Mouse (Mus musculus) heart, adult 18-20 months (tissue): ENCODE measurements at regions not wholly inside any gene's neighbourhood (a gene's known extent, or its start where the extent isn't known, plus 50 kb on each side); places are given as distances from the start of the nearest gene placed in this dataset.
A peak's percentile ranks its signal among the peaks of the same experiment; 100 is the strongest.

Source experiments
- DNase-seq, 2 experiments: peaks; one replicate each; pipeline ENCODE4 v3.0.0; 2021 to 2022; ENCODE audit warnings: mixed read lengths in 1 of 2

DNA sequence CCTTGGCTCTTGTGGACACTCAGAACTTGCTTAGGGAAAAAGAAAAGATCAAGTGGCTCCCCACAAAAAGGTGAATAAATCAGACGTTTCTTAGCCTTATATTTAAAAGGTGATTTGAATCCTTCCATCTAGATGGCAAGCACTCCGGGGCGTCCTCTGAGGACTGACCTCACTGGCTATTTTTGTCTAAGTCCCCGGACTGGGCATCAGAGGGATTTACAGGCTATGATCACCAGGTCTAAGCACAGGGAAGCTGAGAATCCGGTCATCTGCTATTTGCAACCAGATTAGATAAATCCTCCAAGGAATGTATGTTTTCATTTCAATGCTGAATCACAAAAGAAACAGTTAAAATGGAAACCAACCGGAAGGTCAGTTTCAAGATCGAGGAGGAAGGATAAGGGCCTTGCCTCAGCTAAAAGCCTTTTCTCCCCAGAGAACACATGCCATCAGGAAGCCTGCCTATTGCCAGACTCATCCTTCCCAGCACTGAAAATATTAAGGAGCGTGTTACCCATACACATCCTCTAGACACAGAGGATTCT, 342.1 kb downstream of the Lpin1 start:
- peak; percentile 6 to 18 for DNase-seq

DNA sequence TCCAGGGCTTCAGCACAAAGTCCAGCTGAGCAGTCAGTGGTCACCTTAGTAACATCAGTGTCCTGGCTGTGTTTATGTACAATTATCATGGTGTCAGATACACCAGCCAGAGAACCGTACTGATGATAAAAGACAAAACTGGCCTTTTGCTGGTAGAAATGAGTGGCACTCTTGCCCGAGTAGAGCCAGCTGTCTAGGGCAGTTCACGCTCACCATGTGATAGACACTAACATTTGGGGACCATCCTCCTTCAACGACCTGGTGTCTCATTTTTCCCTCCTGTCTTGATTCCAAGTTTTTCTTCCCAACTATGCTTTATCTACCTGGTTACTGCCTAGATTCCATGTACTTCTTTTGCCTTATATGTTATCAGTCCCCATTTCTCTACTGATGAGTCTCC, 349.3 kb downstream of the Lpin1 start:
- DNase-seq: no peak

DNA sequence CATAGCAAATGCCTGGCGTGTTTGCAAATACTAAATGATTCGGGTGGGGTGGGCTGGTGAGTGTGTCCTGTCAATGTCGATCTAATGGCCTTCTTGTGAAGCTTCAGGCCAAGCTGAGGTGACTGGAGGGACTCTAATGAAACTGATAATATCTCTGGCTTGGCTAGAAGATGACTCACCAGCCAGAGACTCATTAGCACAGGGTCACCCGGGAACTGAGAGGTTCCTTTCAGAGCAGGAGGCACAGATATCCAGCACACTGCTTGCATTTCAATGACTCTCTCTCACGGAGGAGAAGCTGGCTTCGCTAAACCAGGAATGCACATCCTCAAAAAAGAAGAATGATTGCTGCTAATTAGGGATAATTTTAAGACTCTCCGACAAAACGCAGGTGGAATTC, 349.8 kb downstream of the Lpin1 start:
- DNase-seq: no peak

DNA sequence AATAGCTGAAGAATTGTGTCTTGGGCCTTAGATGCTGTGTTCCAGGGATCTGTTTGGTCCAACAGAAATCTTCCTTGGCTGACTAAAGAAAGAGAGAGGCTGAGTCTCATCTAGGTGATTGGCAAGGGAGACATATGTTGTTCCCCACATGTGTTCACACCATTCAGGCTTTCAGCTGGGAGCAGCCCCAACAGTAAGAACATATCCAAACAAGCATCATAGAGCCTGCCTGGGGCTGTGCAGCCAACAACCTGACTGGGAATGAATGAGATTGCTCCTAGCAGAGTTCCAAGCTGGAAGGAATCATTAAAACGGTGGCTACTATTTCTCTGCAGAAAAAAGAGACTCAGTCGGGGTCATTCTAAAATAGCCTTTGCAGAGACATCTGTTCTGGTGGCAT, 350.3 kb downstream of the Lpin1 start:
- DNase-seq: no peak

DNA sequence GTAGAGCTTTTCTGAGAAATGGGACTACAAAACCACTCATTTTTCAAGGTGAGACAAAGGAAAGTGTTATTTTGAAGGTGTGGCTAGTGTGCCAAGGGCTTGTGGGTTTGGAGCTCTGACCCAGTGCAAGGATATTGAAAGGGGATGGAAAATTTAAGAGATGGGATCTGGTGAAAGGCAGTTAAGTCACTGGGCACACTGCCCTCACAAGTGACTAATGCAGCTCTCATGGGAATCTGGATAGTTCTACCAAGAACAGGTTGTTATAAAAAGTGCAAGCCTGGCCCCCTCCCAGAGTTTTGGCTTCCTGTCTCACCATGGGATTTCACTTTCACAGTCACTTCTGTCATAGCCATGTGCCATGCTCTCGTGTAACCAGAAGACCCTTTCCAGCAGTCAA, 360.1 kb downstream of the Lpin1 start:
- no peak for DNase-seq

DNA sequence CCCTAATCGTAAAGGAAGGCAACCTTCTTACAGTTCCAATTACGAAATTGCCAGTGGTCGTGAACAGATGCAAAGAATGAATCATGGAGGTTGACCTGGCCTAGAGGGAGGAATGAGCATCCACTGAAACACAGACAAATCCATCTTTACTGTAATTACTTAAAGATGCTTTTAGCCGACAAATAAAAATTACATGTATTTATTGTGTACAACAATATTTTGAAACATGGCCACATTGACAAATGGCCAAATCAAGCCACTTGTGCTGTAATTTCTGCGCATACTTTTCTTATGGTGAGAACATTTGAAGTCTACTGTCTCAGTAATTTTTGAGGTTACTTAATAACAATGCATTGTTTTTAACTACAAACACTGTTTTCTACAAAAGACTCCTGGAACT, 360.7 kb downstream of the Lpin1 start:
- DNase-seq: no peak

DNA sequence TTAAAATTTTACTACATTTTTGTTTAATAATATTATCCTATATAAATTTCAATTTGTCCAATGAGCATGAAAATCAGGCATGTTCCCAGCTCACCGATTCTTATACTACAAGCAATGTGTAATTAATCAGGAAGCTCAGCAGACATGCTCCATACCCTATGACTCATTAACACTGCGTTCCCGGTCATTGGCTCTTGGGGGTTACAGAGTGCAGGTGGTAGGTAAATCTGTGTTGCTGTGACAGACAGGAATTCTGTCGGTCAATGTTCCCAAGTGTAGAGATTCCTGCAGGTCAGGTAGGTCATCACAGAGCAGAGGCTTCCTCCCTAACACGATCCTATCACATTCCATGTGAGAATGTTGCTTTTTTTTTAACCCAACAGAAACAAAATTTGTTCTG, 371.0 kb downstream of the Lpin1 start:
- DNase-seq: no peak

DNA sequence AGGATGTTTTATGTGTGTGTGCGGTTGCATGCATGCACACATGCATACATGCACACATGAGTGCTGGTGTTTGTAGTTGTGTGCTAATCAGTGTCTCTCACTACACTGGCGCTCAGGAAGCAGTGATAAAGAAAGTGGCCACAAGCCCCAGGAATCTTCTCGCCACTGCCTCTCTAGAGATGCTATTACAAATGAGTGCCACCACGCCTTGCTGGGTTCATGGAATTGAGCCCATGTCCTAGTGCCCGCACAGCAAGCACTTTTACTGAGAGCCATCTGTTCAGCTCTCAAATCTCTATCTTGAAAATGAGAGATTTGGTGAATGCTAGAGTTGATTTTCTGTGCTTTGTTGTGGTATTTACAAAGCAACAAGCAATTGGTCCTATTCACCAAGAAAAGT, 373.3 kb downstream of the Lpin1 start:
- DNase-seq: no peak

DNA sequence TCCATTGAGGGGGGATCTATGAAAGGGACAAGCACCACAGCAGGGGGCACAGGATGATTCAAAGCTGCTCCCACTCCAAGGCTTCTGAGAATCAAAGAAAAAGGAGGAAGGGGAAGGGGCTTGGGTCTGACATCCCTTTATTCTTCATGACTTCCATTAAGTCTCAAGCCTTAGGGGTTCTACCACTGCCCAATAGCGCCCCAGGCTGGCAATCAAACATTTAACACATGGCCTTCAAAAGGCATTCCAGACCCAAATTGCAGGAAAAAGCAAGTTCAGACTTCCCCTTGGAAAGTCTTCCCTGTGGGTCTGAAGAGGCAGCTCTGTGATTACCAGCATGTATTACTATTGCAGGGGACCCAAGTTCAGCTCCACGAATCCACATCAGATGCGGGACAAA, 377.2 kb downstream of the Lpin1 start:
- DNase-seq: no peak

DNA sequence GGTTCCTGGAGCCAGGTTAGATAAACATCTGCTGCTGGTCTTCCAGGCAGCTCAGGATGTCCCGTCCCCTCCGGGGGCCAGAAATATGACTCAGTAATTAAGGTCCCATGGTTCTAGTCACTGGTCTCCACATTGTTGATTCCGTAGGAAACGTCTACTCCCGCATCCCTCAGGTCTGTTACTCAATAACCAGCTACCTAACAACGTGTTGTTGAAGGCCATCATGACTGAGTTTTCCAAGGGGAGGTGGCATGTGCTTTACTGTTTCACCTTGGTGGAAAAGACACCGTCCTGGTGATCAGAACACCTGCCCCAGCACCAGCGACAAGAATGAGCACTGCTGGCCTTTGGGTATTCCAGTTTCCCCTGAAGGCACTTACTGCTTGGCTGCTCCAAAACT, 377.9 kb downstream of the Lpin1 start:
- DNase-seq: no peak

DNA sequence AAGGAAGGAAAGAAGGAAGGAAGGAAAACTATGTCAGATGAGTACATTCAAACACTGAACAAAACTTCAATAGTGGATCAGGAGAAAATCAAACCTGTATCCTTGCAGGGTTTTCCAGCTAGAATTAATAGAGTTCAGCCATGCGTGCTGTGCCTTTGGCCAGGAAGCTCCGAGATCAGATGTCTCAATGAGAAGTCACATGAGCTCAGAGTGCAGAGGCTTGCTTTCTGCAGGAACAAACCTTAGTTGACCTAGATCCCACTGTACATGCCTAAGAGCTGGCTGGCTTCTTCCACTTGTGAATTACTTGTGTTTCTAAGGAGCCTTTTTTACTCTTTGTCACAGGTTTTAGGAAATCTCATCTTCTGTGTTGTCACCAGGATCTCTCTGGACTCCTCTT, 378.7 kb downstream of the Lpin1 start:
- no peak for DNase-seq

DNA sequence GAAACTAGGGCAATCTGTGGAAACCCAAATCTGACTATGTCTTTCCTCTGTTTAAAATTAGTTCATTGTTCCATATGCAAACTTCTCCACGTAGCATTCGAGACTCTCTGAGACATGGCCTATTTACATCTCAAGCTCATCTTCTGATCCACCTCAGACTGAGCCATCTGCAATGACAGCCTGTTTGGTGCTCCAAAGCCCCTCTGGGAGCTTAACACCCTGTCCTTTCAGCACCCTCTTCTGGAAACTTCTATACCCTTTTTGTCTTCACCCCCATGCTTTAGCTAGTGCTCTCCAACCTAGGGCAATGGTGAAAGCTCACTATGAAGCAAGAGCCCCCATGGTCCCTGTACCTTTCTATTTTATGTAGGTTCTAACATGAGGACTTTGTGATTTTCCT, 379.7 kb downstream of the Lpin1 start:
- DNase-seq: peak in 1 of 2 experiments; percentile 17

DNA sequence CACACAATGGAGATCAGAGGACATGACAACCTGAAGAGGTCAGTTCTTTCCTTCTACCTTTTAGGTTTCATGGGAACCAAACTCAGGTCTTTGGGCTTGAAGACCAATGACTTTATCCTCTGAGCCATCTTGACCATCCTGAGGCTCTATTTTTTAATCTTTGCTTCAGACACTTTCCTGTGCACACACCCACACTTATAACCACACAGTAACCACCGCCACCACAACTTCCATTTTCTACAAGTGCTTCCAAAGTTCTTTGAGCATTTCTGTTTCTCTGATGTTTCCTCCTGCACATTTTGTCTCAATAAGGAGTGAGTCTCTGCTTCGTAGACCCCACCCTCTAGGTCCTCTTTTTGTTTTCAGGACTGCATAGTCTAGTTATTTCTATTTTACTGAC, 385.3 kb downstream of the Lpin1 start:
- DNase-seq: no peak

DNA sequence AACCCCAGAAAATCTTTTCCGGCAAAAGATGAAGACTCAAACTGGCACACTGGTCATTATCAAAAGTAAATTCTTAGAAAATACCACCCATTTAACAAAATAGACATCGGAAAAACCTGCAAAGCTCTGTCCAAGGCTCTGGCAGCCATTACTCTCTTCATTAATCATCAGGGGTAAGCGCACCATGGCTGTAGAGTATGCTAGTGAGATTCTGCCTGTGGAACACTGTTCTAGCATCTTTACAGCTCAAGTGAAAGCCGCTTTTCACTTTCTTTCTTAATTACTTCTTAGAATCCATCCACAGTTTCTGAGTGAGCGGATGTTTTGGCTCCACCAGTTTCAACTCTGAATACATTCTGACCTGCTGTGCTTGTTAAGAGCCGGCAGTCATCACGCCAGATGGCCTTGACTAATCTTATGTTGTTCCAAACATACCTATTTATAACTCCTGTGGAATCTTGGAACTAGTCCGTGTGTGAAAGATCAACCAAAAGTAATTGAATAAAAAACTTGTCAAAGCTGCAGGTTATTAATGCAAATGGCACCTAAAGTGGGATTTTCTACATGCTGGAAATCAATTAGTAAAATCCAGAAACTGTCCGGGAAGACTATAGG, 387.8 kb downstream of the Lpin1 start:
- DNase-seq: peak; percentile 53 to 66

DNA sequence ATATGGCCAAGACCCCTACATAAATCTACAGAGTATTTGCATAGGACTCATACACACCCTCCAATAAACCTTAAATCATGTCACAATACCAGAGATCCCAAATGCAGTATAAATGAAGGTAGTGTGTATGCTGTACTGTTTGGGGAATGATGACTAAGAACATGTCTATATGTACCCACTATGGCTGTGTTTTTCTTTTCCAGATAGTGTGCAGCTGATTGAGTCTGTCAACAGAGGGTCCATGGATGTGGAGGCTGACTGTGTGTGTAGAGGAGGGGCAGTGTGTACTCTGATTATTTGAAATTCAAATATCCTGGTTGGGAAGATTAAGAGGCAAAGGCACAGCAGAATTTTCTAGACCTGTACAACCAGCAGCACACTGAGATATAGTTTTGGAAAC, 388.6 kb downstream of the Lpin1 start:
- no peak for DNase-seq

DNA sequence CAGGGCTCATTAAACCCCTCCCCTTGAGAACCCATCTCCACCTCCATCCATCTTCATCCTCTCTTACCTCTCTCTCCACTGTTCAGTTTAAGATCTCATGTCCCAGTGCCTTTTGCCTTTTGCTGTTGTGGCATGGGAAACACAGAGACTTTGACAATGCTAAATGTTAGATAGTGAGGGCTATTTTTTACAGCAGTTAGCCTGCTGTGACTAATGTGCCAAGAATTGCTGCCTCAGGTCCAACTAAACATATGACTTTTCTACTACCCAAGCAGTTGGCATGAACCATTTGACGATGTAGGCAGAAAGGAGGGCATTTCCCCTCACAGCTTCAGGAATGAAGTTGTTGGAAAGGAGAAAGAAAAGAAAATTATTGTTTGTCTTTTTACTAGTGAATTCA, 389.6 kb downstream of the Lpin1 start:
- DNase-seq: peak; percentile 39 to 67

DNA sequence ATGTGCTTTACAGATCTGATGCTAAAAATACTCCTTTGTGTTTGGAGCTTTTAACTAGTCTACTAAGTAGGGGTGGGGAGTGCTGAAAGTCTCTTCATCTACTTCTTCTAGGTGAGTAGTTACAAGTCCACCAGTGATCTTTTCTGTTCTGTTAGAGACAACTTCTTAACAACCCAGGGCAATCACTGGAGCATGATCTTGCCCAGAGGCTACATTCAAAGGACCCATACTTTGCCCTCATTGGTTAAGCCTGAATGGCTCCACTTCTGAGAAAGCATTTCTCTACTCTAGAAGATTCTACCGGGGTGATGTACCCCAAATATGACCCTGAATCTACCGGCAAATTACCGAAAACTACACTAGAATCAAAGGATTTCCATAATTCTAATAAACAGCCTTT, 390.2 kb downstream of the Lpin1 start:
- peak in 1 of 2 experiments; percentile 7 for DNase-seq

DNA sequence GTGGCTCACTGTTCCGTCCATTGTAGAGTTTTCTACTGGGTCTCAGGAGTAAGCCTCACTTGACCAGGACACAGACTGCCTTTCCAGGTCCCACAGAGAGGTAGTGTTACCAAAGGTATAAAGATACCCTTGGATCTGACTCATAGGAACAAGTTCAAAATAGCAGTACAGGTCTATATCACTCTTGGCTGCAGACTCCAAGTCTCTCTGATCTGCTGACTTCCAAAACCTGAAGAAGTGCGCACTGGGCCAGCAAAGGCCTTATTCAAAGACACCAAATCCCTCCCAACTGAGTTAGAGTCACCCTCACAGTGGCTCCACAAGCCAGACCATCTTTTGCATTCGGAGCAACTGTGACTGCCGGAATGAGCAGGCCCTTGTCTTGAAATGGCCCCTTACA, 391.9 kb downstream of the Lpin1 start:
- no peak for DNase-seq

DNA sequence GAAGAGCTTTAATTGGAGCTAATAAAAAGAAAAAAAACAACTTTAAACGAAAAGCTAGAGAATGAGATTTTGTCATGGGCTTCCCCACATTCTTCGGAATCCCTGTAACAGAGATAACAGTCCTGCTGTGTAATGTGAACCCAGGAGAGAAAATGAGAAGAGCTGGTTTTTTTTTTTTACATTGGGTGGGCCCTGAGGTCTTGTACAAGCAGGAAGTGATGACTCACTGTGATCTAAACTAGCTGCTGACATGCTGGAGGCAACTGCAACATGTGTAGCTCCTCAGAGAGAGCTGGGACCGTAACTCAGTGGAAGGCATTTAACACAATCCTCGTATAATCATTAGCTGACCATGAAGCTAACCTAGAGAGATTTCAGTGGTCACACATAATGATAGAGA, 393.8 kb upstream of the Trib2 start:
- peak in 1 of 2 experiments; percentile 31 for DNase-seq

DNA sequence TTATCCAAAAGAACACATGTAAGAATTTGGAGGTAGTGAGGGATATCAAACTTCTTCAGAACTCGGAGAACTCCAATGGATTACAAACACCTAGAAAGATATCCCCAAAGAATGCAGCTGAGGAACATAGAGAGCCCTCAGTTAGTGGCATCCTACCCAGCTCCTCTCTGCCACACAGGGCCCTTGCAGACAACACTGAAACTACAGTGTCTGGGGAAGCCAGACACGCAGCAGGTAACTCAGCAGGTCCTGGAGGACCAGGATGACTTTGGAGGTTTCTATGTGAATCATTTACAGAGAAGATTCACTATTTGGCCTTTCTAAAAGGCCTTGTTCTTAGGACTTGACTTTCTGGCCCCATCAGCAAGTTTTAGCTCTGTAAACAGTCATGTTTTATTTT, 393.4 kb upstream of the Trib2 start:
- no peak for DNase-seq

DNA sequence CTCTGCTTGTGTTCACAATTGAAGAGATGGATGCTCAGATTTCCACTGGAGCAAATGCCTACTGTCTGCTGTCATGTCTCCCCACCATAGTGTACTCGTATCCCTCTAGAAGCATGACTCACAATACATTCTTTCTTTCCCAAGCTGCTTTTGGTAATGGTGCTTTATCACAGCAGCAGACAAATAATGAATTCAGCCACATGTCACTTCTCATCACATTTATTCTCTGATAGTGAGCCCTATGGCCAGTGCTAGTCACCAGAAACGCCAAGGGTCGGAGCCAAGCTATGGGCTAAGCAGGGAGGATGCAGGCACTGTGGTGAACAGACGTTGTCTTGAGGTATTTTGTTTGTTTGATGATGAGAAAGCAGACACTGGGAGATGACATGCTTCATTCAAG, 388.2 kb upstream of the Trib2 start:
- DNase-seq: no peak

DNA sequence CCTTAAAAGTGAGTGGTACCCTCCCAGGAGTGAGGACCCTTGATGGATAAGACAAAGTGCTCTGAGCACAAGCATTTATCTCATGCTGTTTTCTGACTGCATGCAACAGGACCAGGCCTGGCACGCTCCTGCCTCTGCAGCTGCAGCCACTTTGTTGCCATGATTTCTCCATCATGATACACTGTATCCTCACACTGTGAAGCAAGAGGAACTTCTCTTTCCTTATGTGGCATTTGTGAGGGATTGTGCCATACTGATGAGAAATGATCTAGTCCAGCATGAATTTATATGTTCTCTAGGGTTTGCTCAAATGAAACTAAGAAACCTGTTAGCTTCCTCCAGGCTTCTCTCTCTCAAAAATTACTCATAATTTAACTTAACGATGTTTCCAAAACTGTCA, 380.2 kb upstream of the Trib2 start:
- DNase-seq: no peak

DNA sequence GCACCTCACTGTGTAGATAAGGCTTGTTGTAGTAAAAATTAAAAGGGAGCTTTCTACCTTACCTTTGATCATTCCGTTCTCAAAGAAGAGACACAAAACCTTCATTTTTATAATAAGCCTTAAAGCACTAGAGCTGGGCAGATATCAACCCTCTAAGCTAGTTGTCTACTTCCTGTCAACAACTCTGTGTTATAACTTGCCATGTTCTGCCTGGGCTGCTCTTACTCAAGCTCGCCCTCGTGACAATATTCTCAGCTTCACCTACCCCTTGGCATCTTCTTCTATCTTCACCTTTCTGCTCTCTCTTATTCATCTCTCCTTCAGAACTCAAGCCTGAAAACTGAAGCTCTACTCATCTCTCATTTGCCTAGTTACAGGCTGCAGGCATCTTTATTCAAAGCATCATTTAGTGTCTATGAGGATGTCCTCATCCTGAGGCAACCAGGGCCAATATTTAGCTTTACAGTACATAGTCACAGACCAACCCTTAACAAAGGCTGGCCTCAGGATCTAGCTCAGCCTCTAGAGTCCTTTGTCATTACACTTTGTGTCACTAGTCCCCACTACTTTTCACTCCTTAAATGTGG, 375.2 kb upstream of the Trib2 start:
- DNase-seq: no peak

DNA sequence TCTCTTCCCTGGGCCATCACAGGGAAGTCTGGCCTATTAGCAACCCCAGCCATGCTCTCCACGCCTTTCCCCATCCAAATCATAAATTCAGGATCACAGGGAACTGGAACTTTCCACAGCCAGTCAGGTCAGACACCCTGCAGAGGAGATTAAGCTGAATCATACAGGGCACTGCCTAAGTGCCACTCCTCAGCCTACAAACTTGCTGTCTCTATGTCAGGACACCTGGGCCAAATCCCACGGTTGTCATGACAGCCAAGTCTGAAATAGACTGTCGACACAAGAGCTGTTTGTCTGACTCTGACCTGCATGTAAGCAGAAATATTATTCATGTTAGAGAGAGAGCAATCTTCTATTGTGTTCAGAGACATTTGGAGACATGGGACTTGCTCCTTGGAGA, 374.0 kb upstream of the Trib2 start:
- peak; percentile 47 to 48 for DNase-seq

DNA sequence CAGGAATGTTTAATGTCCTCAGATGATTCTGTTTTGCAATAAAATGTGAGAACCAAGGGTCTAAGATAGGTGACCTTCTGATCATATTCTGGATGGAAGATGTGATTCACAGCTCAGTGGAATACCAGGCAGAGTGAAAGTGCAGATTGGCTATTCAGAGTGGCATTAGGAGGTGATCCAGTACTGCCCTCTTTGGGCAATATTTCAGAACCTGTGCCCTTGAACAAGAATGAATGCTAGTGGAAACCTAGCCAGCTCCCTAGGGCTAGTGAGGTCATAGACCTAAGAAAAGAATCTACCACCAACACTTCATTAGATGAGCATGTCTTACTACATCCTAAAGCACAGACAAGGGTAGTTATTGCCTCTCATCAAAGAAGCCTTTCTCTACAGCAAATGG, 372.7 kb upstream of the Trib2 start:
- DNase-seq: peak; percentile 51 to 67
